Mouse (Mus musculus): ENCODE results near the gene Plgrkt. TPM values are rescaled to one million over a fixed set of nuclear protein-coding genes. Genes with fewer than 3 reads are reported as not detected.

Plgrkt gene
- total RNA-seq, 1 experiment from 2014 or later: 99.7 TPM

GRCm38 (mm10) chr19:29354895-29355877 is 12.0 kb downstream of the Plgrkt start:
- peak; percentile 91 for DNase-seq

- DNase-seq: no peak
Measured at GRCm38 (mm10) chr19:29350991-29351390, 16.2 kb downstream of the Plgrkt start.

- DNase-seq: no peak
Measured at GRCm38 (mm10) chr19:29345636-29346035, 21.6 kb downstream of the Plgrkt start.

- DNase-seq: no peak
Measured at GRCm38 (mm10) chr19:29344868-29345267, 22.3 kb downstream of the Plgrkt start.

GRCm38 (mm10) chr19:29342281-29342680 is 24.9 kb downstream of the Plgrkt start:
- no peak for DNase-seq

- no peak for DNase-seq
Measured at GRCm38 (mm10) chr19:29341029-29341428, 26.2 kb downstream of the Plgrkt start.

- no peak for DNase-seq
Measured at GRCm38 (mm10) chr19:29336624-29337023, 30.6 kb downstream of the Plgrkt start.

- DNase-seq: peak; percentile 26
Measured at GRCm38 (mm10) chr19:29334068-29334745, 33.0 kb downstream of the Plgrkt start, which contains the start of gene Rln1. TSS of gene Rln1 (minus strand) at chr19:29334670.

GRCm38 (mm10) chr19:29326822-29327552 is 40.2 kb downstream of the Plgrkt start:
- DNase-seq: no peak

- DNase-seq: no peak
Measured at GRCm38 (mm10) chr19:29326396-29326795, 40.8 kb downstream of the Plgrkt start.

- DNase-seq: no peak
Measured at GRCm38 (mm10) chr19:29325852-29326180, 41.4 kb downstream of the Plgrkt start.

GRCm38 (mm10) chr19:29325053-29325851 is 41.9 kb downstream of the Plgrkt start, which contains the start of gene Insl6:
TSS of gene Insl6 (minus strand) at chr19:29325356.
- peak; percentile 83 for DNase-seq

- no peak for DNase-seq
Measured at GRCm38 (mm10) chr19:29323416-29324049, 43.7 kb downstream of the Plgrkt start.

- no peak for DNase-seq
Measured at GRCm38 (mm10) chr19:29312661-29313060, 54.5 kb downstream of the Plgrkt start.

GRCm38 (mm10) chr19:29311791-29312190 is 55.4 kb downstream of the Plgrkt start:
- DNase-seq: no peak

GRCm38 (mm10) chr19:29308832-29309231 is 58.4 kb downstream of the Plgrkt start:
- no peak for DNase-seq

GRCm38 (mm10) chr19:29302119-29302518 is 65.1 kb downstream of the Plgrkt start:
- DNase-seq: no peak

GRCm38 (mm10) chr19:29300919-29301318 is 66.3 kb downstream of the Plgrkt start:
- no peak for DNase-seq
